Mouse (Mus musculus): ENCODE data around the gene Kif5a.

Gene Kif5a

DNA sequence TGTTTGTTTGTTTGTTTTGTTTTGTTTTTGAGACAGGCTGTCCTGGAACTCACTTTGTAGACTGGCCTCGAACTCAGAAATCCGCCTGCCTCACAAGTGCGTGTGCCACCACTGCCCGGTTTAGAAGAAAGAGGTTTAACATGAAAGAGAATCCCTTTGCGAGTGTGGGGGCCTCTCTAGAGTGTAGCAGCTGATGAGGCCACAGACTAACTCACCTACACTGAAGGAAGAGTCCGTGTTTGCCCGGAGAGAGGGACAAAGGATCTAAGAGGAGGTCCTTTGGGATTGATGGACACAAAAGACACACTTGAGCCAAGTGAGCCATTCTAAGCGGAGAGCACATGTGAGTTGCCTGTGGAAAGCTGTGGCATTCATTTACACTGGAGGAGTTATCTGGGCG is 85.9 kb downstream of the Kif5a start:
- DNase-seq (ENCODE audit: low read depth, low spot score), result no peak

DNA sequence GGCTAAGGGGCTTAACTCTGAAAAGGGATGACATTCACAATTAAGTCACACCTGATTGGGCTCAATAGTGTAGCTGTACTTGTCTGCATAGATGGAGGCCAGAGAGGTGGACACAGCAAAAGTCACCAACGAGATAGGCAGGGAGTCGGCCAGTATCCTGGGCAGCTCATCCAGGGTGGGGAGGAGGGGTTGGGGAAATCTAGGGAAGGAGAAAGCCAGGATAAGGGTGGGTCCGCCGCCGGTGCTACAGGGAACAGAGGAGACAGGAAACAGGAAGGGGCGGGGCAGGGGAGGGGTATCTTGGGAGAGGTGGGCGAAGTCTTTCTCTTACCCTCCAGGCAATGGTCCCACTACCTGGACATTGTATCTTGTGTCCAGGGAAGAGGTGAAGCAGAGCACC is 86.4 kb downstream of the Kif5a start:
- DNase-seq (ENCODE audit: low read depth, low spot score), result no peak

DNA sequence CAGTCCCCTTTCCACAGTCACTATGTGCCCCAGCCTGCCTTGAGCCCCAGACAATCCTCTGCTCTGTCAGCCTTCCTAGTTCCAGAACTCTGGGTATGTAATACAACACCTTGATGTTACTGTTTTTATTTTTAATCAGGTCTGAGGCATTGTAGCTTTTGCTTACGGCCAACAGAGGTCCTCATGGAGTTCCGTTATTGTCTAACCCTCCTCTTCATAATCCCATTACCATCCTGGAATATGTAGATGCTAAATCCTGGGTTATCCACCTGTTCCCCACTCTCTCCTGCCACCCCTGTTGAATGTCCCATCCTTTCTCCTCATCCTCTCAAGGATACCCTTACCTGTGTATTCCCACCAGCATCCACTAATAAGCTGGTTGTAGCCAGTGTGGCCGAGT is 86.9 kb downstream of the Kif5a start:
- no peak for DNase-seq (ENCODE audit: low read depth, low spot score)

Data from skeletal muscle tissue, adult 2 months (tissue).